Mouse (Mus musculus) ovary, adult 18-20 months (tissue): ENCODE results near the gene Cobl.
A peak's percentile ranks its signal among the peaks of the same experiment; 100 is the strongest.

ENCODE experiments used
- DNase-seq: peaks from one replicate; pipeline ENCODE4 v3.0.0; 2022; ENCODE audit warnings: low spot score, mixed read lengths

Cobl gene

DNA sequence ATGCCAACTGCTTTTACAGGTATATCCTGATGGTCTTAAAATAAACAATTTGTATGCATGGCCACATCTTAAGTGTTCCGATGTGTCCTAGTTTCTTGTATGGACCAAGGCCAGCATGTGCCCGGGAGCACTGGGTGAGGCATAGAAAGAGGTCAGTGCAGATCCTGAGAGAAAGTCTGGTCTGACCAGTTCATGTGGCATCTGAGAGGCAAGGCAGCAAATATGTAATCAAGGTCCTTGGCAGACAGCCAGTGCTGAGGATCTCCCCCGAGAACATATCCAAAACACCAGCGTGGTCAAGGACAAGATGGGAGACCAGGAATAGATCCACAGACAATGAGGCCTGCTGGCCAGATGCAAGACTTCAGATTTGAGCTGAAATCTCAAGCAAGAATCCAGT lies 81.8 kb downstream of the Cobl start:
- DNase-seq: peak; percentile 76

DNA sequence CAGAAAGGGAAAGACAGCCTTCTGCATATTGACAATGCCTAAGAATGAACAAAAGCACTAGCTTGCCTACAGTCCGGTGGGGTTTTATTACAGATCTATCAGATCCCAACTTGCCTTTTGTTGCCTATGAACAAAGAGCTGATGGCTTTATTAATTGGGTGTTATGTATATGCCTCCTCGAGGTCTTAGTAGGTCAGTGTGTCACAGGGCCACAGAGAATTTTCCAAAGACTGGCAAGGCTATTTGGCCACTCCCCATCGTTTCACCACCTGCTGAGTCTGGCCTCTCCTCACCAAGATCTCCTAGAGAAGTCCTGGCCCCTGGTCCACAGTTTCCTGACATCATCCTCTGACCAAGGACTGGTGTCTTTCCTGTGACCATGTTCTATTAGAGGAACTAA lies 83.7 kb downstream of the Cobl start:
- no peak for DNase-seq

DNA sequence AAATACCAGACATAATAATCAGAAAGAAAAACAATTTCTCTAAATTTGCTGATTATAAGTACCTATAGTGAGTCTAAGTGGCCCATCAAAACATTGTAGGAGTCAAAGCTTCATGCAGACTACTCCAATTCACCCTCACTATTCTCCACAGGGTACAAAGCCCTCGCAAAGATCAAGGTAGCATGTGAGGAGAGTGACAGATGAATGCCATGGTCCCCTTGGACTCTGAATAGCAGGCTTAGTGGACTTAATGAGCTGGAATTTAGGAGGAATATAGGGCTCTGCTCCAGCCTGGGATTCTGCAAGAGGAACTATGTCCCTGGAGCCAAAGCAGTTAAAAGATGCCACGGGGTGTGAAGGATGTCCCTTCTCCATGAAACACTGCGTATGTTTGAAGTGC lies 88.1 kb downstream of the Cobl start:
- no peak for DNase-seq

DNA sequence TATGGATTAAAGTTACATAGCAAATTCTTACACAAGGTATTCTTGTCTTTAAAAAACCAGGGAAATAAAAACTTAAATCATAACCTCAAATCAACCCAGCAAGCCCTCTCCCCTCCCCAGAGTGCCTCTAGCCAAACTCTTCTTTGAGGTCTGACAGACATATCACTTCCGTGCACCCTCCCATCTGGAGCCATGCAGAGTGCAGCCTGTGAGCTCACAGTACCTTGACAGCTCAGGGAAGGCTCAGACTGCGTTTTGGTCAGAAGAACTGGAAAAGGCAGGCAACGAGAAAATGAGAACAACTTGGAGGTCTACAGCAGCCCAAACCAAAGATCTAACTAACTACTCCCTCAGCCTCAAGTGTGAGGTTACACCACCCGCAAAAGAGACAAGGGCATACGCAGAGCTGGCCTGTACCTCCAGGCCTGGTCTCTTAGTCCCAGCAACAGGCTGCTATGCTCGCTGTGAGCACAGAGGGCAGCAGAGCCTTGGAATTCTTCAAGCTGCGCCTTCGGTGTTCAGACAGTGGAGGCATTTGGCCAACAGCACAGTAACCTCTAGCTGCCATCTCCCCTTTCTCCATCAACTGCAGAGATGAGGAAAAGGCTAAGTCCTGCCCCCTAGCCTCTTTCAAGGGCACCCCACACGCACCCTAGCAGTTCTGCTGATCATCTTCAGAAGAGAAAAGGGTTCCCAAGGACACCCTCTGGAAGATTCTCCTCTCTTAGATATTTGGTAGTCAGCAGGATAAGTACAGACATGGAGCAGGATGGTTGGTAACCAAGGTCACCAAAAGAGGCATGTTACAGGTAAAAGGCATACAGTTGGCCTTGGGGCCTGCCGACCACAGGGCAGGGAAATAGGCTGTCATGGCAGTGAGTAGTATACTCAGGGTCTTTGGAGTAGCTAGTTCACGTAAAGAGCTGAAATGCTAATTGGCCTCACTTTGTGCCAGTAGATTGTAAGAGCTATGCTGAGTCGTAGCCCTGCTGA lies 91.4 kb downstream of the Cobl start:
- DNase-seq: peak; percentile 49

DNA sequence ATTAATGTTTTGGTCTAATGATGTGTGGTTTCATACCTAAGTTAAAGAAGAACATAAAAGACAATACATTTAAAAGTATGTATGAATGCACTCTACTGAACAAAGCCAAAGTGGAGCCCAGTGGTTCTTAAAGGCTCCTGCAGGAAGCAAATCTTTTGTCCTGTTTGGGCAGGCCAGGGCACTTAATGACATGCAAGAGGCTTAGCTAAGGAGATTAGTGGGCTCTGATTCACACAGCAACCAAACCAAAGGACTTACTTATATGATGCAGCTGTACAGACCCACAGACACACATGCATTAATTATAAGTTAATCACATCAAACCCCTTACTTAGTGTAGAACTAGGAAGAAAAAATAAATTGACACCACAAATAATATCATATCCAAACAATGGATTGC lies 93.8 kb downstream of the Cobl start:
- DNase-seq: no peak

DNA sequence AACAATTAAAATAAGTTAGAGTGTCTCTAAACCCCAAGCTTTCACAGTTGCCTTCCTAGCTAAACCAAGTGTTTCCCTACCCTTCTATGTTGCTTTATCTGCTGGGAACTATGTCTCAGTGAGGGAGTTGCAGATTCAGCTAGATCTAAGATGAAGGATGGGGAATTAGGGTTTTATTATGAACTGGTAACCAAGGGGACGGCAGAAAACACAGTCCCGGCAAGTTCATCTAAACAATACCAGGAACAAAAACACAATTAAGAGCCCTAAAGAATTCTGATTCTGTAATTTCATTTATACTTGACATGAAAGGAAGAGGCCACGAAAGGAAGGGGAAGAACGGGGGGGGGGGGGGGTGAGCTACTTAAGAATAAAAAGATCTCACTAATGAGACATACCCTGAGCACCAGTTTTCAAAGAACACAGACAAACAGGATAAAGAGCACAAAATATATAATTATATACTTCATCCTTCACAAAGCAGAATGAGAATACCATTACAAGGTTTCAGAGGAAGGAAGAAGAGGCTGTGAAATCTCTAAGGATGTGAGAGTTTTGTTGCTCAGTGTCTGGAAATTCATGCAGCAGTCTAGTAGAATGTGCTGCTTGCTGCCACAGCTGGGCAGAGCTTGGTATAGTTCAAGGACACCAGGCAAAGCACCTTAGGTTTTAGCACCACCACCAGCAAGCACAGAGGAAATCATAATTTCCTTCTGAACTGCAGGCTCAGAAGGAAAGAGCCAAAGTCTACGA lies 97.2 kb downstream of the Cobl start:
- DNase-seq: no peak

DNA sequence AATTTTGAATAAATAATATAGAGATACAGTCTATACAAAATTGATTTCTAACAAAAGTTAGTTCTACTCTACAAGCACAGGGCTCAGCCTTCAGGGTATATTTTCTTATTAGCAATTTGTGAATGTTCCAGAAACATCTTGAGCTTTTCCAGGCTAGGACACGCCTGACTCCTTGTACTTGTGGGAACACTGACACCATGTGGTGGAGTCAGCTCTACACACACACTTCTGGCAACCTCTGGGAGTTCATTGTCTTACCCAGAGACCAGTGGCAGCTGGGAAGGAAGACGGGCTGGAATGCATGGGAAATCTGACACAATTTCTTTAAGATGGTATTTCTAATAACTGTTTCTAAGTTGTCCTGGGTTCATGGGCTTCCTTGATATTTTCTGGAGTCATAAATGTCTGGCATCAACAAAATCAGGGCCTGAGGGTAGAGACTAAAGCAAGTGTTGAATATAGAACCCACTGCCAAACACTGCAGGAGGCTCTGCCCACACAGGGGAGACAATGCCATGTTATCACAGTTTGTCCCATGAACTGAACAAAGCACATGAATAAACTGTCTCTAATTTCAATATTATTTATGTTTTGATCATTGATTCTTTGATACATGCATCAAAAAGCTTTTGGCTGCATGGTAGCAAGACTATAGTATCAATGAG lies 105.3 kb downstream of the Cobl start:
- peak; percentile 23 for DNase-seq

DNA sequence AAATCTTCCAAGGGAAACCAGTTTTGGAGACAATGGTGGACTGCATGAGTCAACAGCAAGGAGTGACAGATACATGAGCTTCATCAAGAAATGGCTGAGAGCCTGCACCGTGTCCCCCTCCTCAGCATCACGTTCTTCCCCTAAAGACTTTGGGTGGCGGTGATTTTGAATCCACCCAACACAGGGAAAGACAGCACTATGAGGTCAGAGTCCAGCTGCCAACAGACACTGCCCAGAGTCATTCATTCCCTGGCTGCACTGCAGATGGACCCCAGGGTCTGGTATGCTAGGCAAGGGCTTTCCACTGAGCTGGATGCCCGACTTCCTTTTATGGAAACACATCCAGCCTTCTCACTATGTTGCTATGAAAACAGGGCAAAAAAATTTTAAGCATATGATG lies 106.2 kb downstream of the Cobl start:
- DNase-seq: no peak

DNA sequence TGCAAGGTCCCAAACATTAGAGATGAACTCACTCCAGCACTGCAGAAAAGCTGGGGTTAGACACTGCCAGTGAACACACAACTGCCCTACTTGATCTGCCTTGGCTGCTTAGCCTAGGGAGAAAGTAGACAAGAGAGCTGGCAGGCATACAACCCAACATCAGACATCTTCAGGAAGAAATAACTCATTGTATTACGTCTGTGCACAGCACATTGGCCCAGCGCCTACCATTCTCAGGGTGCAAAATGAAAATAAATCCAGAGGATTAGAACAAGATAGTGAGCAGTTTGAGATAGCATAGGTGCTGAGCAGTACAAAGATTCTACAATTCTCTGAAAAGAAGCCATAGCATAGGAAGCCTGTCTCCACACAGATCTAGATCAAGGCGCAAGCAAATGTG lies 109.1 kb downstream of the Cobl start:
- no peak for DNase-seq

DNA sequence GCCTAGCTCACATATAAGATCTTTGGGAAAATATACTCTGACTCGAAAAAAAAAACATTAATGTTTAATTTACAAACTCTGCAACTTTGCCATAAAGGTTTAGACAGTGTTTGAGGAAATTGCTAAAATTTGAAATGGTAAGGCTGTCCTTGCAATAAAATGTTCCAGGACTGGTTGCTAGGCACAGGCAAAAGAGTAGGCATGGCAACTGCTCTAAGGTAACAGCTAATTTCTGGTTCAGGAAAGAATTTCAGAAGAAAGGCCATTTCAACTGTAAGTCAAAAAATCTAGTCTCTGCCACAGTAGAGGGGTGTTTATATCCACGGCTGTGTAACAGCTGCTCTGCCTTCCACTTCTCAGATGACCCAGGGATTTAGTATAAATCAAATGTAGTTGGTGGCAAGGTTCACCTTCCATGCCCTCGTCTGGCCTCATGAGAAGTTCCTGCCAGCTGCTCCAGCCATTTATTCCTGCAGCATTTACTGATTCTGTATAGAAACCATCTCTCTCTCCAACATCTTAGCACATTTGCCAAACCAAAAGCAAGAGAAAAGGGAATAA lies 113.7 kb downstream of the Cobl start:
- no peak for DNase-seq

DNA sequence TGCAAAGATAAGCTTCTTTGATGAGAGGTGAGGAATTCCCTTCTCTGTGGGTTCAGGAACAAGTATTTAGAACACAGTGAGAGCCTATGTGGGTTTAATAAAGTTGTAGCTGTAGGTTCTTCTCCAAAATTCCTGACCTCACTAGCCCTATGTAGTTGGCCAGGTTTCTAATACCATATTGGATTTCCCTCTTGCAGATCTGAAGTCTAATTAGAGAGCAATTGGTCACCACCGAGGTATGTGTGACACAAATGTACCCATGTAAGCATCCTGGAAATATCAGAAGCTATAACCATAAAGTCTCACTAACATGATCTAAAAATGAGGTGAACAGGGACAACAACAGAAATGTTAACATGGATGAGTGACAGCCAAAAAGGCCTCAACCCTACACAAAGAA lies 114.7 kb downstream of the Cobl start:
- DNase-seq: no peak

DNA sequence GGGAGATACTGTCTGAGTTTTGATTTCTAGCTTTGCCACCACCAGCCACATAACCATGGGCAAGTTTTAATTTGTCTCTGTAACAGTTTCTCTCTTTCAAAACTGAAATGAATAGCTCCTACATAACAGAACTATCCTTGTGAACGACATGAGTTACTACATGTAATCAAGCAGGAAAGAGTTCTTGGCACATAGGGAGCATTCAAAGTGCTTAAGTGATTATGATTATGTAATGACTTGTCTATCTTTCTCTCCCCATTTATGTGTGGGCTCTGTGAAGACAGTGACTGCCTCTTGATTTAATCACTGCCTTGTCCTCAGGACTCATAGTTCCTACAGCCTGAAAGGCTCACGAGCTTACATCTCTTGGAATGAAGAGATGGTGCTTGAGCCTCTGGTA lies 118.3 kb downstream of the Cobl start:
- DNase-seq: no peak

DNA sequence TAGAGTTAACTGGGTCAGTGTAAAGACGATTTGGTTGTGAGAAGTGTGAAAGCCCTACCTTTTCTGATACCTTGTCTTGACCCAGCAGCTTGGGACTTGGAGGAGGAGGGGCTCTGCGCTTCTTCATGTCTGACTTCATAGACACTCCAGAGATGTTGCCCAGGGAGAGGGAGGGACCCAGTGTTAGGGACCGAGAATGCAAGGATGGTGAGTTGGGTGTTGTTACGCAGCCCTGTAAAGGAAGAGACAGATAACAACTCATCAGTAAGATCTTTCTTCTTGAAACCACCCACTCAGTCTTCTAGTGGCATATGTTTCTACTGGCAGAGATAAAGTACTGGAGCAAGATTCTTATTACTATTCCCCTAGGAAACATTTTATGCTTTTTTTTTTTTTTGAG lies 121.1 kb downstream of the Cobl start:
- no peak for DNase-seq

DNA sequence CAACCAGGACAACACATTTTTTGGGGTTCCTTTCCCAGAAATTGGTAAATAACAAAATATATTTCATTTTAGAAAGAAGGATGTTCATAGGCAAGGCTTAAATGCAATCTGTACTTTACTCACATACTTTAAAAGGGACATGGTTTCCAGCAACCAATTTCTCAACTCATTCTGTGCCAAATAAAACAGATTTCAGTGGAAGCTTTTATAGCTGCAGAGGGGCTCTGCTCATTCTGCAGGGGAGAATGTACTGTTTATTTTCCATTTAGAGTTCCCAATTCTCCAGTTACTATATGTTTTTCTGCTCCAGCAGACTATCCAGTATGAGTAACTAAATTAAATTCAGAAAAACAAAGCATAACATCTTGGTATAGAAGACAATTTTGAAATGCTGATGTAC lies 124.1 kb downstream of the Cobl start:
- no peak for DNase-seq

DNA sequence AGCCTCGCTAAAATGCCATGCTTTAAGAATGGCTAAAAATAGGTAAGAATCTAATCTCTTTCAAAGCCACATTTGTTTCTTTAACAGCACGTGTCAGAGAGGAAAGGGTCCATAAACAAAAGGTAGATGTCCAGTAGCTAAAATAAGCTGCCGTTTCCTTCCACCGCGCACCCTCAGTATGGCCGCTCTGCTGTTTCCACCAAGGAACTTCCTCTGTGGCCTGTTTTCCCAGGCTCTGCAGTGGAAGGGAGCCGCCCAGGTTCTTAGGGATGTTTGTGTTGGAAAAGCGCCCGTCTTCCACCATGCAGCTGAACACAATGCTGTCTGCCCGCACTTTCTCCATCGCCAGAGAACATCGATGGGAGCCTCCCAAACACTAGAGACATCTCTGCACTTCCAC lies 128.6 kb downstream of the Cobl start:
- no peak for DNase-seq

DNA sequence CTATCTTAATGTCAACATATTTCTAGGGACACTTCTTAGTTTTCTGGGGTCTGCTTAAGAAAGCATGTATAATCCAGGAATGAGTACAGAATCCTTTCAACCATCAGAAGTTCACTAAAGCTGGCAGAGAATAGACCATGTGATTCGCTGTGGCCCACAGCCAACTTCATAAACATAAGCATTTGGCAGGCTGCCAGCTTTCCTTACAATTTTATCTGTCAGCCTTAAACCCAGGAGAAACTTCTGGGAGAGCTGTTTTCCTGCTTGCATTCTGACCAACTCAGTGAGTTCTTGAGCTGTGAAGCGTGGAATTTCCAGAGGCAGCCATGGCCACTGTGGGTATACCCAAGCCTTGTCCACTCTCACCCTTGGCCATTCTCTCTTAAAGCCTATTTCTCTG lies 132.8 kb downstream of the Cobl start:
- DNase-seq: peak; percentile 6

DNA sequence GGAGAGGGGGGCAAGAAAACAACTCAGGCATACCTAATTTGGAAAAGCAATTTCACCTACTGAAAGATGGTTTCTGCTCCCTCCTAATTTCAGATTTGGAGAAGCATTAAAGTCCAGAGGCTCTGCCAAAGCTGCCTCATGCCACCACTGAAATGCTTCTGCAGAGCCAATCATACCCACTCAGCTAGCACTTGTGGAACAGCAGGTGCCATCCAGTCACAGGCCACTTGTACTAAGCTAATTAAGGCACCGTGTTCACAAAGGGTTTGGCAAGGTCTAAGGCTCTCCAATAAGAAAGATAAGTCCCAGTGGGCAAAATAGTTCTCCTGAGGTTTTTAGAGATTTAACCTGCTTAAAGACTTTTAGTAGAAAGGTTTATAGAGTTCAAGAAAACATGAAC lies 143.3 kb downstream of the Cobl start:
- no peak for DNase-seq

DNA sequence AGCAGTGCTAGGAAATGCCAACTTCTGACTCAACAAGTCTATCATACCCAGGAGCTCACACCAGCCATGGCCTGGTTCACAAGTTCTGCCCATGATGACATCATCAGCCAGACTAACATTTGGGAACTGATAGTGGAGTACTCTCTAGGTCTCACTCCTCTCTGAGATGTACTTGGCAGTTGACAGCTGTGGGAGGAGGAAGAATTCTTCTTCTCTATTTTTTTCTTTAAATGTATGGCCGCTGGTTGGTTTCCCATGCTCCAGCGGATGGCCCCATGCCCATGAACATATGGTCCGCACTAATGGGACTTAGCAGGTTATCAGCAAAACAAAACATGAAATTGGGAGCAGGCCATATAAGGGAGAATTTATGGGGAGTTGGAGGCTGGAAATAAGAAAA lies 145.4 kb downstream of the Cobl start:
- DNase-seq: no peak

DNA sequence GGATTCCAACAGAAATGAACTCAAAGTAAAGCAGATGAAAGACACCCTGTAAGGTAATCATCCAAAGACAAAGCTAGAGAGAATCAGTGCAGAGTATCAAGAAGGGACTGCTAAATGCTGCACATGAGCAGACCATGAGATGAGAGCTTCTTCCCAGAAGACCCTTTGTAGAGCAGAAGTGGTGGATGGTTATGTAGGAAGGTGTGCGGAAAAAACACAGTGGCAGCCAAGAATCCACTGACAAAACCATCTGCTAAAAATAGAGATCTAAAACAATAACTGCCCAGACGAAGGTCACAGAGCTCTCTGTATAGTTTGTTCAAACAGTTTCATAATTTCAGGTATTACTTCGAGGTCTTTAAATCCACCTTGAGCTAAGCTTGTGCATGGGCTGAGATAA lies 149.1 kb downstream of the Cobl start:
- DNase-seq: no peak

DNA sequence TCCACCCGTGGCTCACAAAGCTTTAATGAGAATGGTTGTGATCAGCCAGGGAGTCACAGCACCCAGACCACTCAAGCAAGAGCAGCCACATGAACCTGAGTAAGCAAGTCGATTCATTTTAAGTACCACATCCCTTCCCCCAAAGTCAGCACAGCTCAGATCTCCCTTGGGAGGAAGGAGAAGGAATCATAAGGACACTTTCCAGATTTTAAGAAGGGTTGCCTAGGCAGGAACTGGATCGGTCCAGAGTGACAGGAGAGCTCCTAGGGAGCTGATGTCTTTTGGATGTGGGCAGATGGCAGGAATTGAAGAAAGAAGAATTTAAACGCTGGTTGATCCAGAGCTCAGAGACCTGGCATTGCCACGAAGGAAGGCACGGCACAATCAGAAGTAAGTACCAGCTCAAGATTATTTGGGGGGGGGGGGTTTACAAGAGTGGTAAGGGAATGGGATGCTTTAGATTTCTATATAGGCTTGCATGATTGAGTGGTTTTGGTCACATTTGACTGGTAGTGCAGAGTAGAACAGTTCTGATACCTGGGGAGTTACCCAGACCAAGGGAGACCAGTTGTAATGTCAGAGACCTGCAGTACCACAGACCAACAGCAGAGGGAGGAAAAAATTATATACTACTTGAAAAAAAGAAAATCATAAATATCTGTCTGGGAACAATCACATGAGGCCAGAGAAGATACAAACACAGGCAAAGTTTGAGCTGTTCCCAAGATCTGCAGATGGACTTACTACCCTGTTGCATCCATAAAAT lies 150.3 kb downstream of the Cobl start:
- no peak for DNase-seq

DNA sequence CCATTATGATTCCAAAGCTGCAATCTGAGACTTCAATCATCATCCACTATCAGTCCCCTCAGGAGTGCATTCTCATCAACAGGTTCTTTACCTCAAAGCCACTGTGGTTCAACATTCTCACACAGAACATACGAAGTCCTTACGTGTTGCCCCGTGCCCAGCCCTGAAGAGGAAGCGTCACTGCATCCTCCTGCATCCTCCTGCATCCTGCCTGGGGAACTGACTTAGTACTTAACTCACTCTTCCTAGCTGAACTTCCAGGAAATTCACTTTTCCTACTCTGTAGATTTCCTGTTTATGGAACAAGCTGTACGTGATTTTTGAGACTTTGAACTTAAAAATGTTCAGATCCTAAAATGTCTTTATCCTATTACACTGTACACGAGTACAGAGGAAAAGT lies 153.3 kb downstream of the Cobl start:
- no peak for DNase-seq
